22 mouse cellular contexts compared by ENCODE assay signal in the genomic region with DNA sequence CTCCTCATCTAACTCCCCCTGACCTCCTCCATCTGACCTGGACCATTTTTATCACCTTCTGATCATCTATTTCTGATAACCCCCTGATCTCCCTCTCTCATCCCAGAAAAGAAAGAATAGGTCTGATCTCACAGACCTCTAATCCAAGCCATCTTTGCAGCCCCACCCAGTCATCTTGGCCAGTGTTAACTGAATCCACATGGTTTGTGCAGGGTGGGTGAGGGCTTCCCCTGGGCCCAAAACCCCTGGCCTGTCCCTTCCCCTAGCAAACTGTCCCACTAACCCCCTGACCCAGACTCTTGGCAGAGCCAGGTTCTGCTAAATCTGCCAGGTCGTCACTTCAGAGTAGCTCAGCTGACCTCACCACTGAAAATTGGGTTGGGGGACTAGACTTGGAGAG. TPM values are rescaled to one million over a fixed set of nuclear protein-coding genes. Genes with fewer than 3 reads are reported as not detected.
"Had no signal": no experiment of that assay in that cellular context is flagged by ENCODE, and none has a peak within 500 bp of the region (broad histone marks: within the 10 kb centered on the region; RNA-seq: fewer than 3 reads in every experiment).

No protein-coding gene starts in this region.

- H3K27ac ChIP-seq: midbrain, embryonic 10.5 days; midbrain, embryonic 12.5 days; neural tube, embryonic 12.5 days; stomach, embryonic 15.5 days; stomach, postnatal 0 days had no signal

- H3K27me3 ChIP-seq: neural tube, embryonic 12.5 days had no signal

- H3K4me2 ChIP-seq: lung, embryonic 14.5 days; midbrain, embryonic 12.5 days; neural tube, embryonic 12.5 days; stomach, embryonic 15.5 days had no signal

- H3K4me3 ChIP-seq: midbrain, embryonic 10.5 days; midbrain, embryonic 12.5 days; neural tube, embryonic 12.5 days; stomach, embryonic 15.5 days had no signal

- H3K36me3 ChIP-seq: midbrain, embryonic 10.5 days; midbrain, embryonic 12.5 days; neural tube, embryonic 12.5 days; stomach, embryonic 15.5 days had no signal

- DNase-seq: lung, adult 18-20 months; lung, embryonic 14.5 days; lung, postnatal 4 days; midbrain, embryonic 14.5 days; right cerebral cortex, postnatal 14 days; thymus, adult 2 months; thymus, postnatal 25 days; thymus, postnatal 4 days had no signal

RNA-seq across cellular contexts. Expression of gene Col5a3, which starts 4.1 kb away (rescaled TPM):
- total RNA-seq: megakaryocyte-erythroid progenitor cell, adult 5-6 weeks had no signal

RNA-seq across cellular contexts. Expression of gene Rdh8, which starts 7.5 kb away (rescaled TPM):
- total RNA-seq: megakaryocyte, adult 5-6 weeks; megakaryocyte-erythroid progenitor cell, adult 5-6 weeks; neutrophil, adult 5-6 weeks had no signal
- polyA plus RNA-seq: lung, embryonic 14.5 days; lung, embryonic 16.5 days; midbrain, embryonic 10.5 days; midbrain, embryonic 12.5 days; midbrain, embryonic 14.5 days; midbrain, embryonic 16.5 days; neural tube, embryonic 12.5 days; neural tube, embryonic 14.5 days; spleen, adult 2 months; stomach, embryonic 15.5 days; stomach, postnatal 0 days; testis, adult 2 months; thymus, adult 2 months; urinary bladder, adult 2 months had no signal
